Mouse (Mus musculus): ENCODE results near the gene Dcaf10.
"Not testable (repeated sequence)": the region's sequence is repeated elsewhere in the genome, so short reads cannot be mapped to it uniquely, and the experiment has no call there.

Dcaf10 gene

GRCm38 (mm10) chr4:45341669-45342249, at the start of gene Dcaf10:
Gene Dcaf10, plus strand, starts transcription at chr4:45342101.
- DNase-seq (ENCODE audit: low spot score): peak; percentile 95

- DNase-seq (ENCODE audit: low spot score): peak; percentile 73
Measured at GRCm38 (mm10) chr4:45296662-45297564, 45.0 kb upstream of the Dcaf10 start, which contains the start of gene Trmt10b. Gene Trmt10b, plus strand, starts transcription at chr4:45297127.

GRCm38 (mm10) chr4:45305536-45305935, 36.4 kb upstream of the Dcaf10 start:
- DNase-seq (ENCODE audit: low spot score): no peak

GRCm38 (mm10) chr4:45308046-45308445, 33.9 kb upstream of the Dcaf10 start:
- DNase-seq (ENCODE audit: low spot score): no peak

GRCm38 (mm10) chr4:45308606-45309005, 33.3 kb upstream of the Dcaf10 start:
- DNase-seq (ENCODE audit: low spot score): no peak

- DNase-seq (ENCODE audit: low spot score): no peak
Measured at GRCm38 (mm10) chr4:45311056-45311455, 30.8 kb upstream of the Dcaf10 start.

- peak; percentile 82 for DNase-seq (ENCODE audit: low spot score)
Measured at GRCm38 (mm10) chr4:45320159-45320816, 21.6 kb upstream of the Dcaf10 start.

GRCm38 (mm10) chr4:45331139-45331538, 10.8 kb upstream of the Dcaf10 start:
- DNase-seq (ENCODE audit: low spot score): no peak

GRCm38 (mm10) chr4:45332466-45332865, 9.4 kb upstream of the Dcaf10 start:
- no peak for DNase-seq (ENCODE audit: low spot score)

GRCm38 (mm10) chr4:45341226-45341625, 675 bp upstream of the Dcaf10 start:
- no peak for DNase-seq (ENCODE audit: low spot score)

GRCm38 (mm10) chr4:45342286-45343155, 620 bp downstream of the Dcaf10 start, which contains the start of gene Exosc3:
Gene Exosc3, minus strand, starts transcription at chr4:45342732.
- DNase-seq (ENCODE audit: low spot score): peak; percentile 70

- no peak for DNase-seq (ENCODE audit: low spot score)
Measured at GRCm38 (mm10) chr4:45356653-45357052, 14.8 kb downstream of the Dcaf10 start.

- no peak for DNase-seq (ENCODE audit: low spot score)
Measured at GRCm38 (mm10) chr4:45371261-45371660, 29.4 kb downstream of the Dcaf10 start.

GRCm38 (mm10) chr4:45374879-45375278, 33.0 kb downstream of the Dcaf10 start:
- DNase-seq (ENCODE audit: low spot score): no peak

- DNase-seq (ENCODE audit: low spot score): no peak
Measured at GRCm38 (mm10) chr4:45376573-45376972, 34.7 kb downstream of the Dcaf10 start.

- not testable (repeated sequence) for DNase-seq (ENCODE audit: low spot score)
Measured at GRCm38 (mm10) chr4:45380903-45381580, 39.1 kb downstream of the Dcaf10 start.

GRCm38 (mm10) chr4:45382133-45382532, 40.2 kb downstream of the Dcaf10 start:
- DNase-seq (ENCODE audit: low spot score): not testable (repeated sequence)

GRCm38 (mm10) chr4:45387296-45387695, 45.4 kb downstream of the Dcaf10 start:
- not testable (repeated sequence) for DNase-seq (ENCODE audit: low spot score)

- no peak for DNase-seq (ENCODE audit: low spot score)
Measured at GRCm38 (mm10) chr4:45392099-45392498, 50.2 kb downstream of the Dcaf10 start.

- DNase-seq (ENCODE audit: low spot score): peak; percentile 71
Measured at GRCm38 (mm10) chr4:45392572-45392971, 50.7 kb downstream of the Dcaf10 start.

GRCm38 (mm10) chr4:45392994-45393393, 51.1 kb downstream of the Dcaf10 start:
- no peak for DNase-seq (ENCODE audit: low spot score)

All from testis, postnatal 10 days (tissue).